Mouse (Mus musculus): ENCODE measurements around the gene Nav1.
A peak's percentile ranks its signal among the peaks of the same experiment; 100 is the strongest.
"Not testable (repeated sequence)": the region's sequence is repeated elsewhere in the genome, so short reads cannot be mapped to it uniquely, and the experiment has no call there.

Nav1 gene

DNA sequence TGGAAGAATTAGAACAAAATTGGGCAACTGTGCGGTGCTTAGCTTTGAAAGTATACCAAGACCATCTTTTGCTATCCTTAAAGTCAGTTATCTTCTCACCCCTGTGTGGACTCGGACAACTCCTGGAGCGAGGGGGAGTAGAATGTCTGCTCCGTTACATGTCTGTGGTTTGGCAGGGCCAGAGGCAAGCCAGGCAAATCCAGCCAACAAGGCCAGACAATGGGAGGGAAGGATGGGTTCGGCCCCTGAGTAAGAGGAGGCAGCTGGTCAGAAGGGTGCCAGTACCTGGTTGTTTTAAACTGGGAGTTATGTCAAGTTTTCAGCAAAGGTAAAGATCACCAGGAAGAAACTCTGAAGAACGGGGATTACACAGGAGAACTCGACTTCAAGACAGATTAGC lies 121.9 kb downstream of the Nav1 start:
- DNase-seq (ENCODE audit: low spot score) = no peak

DNA sequence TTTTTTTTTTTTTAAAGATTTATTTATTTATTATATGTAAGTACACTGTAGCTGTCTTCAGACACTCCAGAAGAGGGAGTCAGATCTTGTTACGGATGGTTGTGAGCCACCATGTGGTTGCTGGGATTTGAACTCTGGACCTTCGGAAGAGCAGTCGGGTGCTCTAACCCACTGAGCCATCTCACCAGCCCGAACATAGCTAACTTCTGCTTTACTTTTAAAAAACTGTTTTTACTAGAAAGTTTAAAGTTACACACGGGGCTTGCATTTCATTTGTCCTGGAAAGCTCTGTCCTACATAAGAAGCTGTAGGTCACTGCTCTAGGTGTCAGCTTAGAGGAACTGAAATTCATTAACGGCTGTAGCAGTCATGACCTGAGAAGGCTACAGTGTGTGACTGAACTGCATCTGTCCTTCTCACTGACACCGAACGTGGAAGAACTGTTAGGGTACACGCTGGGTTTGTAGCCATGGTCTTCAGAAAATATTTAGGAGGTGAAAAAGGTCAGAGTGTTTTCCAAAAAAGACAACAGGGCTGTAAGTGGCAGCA lies 122.5 kb downstream of the Nav1 start:
- DNase-seq (ENCODE audit: low spot score) = not testable (repeated sequence)

DNA sequence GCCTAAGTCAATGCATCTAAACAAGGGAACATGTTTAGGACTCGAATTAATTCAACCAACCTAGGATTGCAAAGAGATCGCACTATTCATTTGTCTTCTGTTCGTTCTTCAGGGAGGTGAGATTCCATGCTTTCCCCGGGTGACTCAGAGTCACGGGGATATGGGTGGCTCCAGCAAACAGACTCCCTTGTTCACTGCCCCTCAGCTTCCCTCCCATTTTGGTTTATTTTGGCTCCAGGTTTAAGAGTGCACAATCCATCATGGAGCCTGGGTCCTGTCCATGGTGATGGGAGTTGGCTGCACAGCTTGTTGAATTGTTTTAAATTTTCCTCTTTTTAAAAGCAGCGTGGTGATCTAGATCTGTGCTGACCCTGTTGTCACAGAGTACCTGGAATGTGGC lies 123.1 kb downstream of the Nav1 start:
- no peak for DNase-seq (ENCODE audit: low spot score)

DNA sequence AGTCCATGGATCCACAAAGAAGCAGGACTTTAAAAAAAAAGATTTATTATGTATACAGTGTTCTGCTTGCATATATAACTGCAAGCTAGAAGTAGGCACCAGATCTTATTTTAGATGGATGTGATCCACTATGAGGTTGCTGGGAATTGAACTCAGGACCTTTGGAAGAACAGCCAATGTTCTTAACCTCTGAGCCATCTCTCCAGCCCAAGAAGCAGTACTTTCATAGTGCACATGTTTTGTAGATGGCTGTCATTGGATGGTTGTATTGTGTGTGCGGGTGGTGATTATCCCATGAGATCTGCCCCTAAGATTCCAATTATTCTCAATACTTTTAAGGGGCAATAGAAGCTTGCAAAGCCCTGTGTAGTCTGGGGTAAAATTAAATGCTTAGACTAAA lies 124.4 kb downstream of the Nav1 start:
- no peak for DNase-seq (ENCODE audit: low spot score)

DNA sequence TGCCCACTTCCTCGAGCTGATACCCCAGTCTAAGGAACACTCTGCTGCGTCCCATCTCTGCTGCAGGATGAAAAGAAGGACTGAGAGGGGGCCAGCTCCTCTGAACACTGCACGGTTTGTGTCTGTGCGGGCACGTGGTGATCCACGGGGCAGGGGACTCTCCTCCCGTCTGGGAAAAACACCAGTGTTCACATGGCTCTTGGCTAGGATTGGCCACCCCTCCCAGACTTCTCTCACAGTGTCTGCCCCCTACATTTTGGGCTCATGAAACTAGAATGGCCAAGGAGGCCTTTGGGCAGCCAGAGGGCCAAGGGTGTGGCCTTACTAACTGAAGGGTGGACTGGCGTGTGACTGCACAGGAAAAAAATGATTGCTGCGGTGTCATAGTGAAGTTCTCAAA lies 125.4 kb downstream of the Nav1 start:
- no peak for DNase-seq (ENCODE audit: low spot score)

DNA sequence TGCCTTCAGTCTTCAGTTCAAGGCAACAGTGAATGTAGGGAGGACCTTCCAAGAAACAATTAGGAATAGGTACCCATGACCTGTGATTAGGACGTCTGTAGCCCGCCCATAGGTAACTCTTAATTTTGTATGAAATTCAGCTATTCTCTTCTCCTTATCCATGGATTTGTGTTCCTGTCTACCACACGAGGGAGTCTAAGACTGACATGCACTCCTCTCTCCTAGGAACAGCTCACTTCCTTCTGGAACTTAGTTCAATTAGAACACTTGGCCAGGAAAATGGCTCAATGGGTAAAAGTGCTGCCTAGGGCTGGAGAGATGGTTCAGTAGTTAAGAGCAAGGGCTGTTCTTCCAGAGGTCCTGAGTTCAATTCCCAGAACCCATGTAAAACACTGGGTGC lies 126.3 kb downstream of the Nav1 start:
- no peak for DNase-seq (ENCODE audit: low spot score)

DNA sequence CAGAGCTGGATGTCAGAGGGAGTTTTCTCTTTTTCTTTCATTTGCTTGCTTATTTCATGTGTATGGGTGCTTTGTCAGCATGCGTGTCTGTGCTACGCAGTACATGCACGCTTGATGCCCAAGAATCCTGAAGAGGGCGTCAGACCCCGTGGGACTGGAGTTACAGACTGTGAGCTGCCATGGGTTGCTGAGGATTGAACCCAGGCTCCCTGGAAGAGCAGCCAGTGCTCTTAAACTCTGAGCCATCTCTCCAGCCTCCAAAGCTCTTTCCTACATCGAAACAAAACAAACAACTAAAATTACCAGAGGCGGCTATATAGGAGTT lies 131.6 kb downstream of the Nav1 start:
- no peak for DNase-seq (ENCODE audit: low spot score)

DNA sequence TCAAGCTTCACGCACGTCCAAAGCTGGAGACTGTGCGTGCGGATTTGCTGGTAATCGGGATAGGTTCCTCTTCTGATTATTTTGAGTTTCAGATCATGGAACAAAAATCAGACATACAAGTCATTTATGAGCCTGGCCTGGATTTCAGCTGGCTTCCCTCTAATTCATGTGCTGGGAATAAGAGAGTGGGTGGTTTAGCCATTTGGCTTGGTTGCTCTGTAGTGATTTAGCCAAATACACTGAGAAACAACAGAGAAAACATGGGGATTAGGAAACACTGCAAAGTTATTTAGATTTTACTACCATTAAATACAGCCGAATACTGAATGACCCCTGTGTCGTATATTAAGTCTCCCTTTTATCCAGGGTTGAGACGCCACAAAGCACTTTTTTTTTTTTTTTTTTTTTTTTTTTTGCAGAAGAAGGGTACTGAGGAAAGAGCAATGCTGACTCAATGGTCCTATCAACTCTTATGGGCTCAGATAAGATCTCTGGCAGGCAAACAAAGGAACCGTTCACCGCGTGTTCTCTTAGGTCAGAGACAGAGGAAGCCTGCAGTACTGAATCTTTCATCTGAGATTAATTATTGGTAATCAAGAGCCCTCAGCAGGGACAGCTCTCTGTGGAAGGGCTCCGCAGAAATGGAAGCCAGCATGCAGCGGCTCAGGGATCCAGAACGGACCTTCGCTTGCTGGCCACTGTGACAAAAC lies 132.1 kb downstream of the Nav1 start:
- DNase-seq (ENCODE audit: low spot score) = no peak

DNA sequence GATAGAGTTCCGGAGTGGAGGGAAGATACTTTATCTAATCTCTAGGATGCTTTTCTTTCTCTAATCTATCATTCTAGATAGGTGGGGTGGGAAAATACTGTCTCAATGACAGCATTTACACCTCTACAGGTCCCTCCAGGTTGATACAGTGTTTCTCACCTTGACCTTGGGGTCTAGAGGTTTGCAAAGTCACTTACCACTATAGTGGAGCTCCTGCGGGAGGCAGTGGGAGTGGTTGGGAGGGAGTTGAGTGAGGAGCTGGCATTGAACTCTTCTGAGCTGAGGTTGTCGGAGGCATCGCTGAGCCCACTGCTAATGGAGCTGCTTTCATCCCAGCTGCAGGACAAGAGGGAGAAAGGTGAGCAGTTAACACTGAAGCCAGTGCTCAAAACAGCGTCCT lies 134.6 kb downstream of the Nav1 start:
- DNase-seq (ENCODE audit: low spot score) = no peak

DNA sequence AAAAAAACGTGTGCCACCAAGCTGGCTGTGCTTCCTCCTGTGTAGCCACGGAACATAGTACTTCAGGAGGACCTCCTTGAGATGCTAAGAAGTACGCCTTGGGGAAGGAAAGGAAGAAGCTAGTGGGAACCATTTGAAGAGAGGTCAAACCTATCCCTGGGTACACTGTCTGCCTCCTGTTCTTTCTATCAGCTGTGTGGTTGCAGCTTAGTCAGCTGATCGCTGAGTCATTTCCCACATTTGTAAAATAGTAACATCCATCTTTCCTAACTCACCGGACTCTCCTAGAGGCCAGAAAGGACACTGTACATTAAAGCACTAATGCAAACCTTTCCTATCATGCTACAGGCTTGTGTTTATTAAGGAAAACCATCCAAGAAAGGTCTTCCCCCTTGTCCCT lies 135.4 kb downstream of the Nav1 start:
- no peak for DNase-seq (ENCODE audit: low spot score)

DNA sequence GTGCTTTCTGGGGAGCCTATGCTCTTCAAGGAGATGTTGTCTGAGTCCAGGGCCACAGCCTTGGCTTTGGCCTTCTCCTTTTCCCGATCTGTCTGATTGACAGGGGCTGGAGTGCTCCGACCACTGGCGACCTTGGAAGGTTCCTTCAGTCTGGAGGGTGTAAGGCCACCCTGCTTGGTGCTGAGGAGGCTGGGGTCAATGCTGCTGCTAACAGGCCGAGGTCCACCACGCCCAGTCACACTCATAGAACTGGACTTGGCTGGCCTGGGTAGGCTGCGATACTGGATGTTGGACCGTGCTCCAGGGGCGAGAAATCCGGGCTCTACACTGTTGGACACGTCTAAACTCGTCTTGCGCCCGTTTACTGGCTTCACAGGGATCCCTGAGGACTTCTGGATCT lies 136.5 kb downstream of the Nav1 start:
- no peak for DNase-seq (ENCODE audit: low spot score)

DNA sequence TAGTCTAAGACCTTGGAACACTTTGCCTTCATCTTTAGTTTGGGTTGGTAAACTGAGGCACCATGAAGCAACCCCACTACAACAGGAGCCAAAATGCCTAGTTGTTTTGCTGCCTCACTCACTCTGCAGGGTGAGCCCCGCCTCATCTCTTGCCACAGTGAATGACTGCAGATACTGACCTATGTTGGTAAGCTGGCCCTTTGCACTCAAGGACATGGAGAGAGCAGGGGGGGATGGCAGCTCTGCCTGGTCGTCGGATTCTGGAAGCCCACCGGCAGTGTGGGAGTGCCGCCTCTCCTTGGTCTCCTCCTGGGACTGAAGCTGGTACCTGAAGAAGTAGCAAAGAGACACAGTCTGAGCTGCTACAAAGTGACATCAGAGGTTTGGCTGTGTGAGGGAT lies 139.6 kb downstream of the Nav1 start:
- no peak for DNase-seq (ENCODE audit: low spot score)

DNA sequence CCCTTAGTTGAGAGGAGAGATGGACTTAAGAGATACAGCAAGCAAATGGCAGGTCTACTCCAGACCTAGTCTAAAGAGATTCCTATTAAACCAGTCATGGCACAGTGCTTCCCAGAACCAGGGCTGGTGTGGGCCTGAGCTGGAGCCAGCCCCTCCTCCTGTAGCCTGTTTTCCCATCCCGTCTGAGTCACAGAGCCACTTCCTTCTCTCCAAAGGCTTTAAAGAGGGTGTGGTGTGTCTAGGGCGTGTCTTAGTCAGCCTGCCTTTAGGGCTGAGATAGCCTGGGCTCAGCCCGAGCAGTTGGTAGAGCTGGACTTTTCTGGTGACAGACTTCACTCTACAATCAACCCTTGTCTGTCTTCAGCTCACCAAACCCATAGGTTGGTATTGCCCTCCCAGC lies 140.2 kb downstream of the Nav1 start:
- DNase-seq (ENCODE audit: low spot score) = no peak

DNA sequence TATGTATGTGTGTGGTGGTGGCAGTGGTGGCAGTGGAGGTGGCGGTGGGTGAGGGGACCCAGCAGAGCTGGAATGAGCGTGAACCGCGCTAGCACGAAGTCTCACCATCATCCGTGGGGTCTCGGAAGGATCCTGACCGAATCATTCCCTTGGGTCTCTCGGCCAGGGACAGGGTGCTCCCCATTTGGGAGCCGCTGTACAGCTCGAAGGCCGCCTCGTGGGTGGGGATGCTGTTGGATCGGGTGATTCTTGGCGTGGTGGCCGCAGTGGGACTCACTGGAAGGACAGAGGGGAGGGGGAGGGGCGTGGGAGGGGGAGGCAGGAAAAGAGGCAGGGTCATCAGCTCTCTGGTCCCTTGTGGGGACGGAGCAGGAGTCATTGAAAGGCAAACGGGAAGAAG lies 141.4 kb downstream of the Nav1 start:
- DNase-seq (ENCODE audit: low spot score) = no peak

DNA sequence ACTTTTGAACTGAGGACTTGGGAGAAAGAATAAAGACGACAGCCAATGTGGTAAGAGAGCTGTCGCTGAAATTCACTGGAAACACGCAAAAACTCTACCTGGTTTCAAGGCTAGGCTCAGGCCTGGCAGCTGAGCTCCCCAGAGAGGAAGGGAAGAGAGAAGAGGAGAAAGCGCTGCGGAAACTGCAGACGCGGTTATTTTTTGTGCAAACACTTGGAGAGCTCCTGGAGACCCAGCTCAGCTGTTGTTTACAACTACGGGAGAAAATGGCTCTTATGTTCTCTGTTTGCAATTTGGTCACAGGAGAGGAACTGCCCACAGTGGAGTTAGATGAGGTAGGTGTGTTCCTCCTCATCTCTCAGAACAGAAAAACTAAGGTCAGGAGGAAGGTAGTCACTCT lies 144.4 kb downstream of the Nav1 start:
- no peak for DNase-seq (ENCODE audit: low spot score)

DNA sequence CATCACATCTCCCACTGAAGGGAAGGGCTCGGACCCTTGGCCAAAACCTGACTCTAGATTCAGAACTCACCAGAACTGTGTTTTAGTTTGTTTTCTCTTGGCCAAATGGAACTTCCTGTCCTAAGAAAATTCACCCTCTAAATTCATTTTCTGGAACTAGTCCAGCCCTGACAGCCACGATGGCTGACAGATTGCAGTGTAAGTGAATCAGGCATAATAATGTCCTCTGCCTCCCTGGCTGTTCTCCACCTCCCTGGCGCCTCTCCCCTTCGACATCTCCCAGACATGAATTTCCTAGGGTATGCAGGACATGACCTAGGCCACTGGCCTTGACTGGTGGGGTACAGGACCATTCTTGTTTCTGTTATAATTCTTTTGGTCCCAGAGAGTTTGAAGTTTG lies 144.8 kb downstream of the Nav1 start:
- DNase-seq (ENCODE audit: low spot score) = no peak

DNA sequence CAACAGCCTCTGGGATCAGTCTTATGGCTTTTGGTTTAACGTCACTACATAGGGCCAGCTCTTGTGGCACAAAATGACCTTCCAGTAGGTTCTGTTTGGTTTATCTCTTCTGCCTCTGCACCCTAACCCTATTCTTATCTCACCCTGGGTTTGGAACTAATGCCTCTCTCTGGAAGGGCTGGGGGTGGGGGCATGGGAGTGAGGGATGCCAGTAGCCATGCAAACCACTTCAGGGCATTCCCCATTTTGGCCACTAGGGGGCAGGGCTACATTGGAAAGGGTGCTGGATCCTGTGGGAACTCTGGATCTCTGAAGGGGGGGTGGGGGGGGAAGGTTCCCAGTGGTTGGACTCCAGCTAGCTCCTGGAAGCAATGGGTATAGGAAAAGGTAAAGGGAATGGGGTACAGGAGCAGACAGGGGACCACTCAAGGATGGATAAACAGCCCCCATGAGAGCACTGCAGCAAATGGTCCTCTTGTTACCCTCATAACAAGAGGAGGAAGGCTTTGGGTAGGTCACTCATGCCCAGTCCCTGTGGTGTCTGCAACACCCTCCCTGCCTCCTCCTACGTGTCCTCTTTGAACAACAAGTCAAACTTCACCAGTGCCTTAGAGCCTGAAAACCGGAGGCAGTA lies 145.9 kb downstream of the Nav1 start:
- peak; percentile 84 for DNase-seq (ENCODE audit: low spot score)

DNA sequence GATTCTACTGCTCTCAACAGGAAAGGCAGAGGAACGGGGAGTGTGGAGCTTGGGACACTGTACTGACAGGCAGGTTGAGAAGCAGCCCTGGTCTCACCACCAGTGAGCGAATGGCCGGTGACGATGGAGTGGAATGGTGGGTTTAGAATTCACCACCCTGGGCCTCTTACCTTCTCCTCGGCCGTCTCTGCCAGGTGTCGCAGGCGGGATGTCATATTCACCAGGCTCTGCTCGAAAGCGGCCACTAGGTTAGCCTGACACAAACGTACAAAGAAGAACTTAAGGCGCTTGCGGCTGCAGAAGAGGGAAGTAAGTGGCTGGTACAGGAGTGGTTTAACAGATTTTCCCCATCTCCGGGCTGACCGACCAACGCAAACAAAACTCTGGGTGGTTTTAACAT lies 146.6 kb downstream of the Nav1 start:
- DNase-seq (ENCODE audit: low spot score) = no peak

DNA sequence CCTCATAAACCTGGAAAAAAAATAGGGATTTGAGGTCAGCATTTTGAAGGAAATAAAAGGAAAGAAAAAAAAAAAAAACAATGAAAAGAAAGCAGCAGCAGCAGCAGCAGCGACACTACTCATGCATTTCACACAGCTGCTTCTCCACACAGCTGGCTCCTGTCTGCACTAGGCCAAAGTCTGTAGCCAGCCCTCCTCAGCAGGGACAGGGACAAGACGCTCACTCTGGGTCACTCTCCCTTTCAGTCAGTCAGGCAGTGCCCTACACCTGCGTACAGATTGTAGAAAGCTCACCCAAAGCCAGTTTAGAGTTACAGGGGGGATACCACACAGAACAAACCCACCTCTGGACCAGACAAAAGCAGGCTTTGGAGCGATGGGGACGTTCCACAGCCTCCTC lies 149.2 kb downstream of the Nav1 start:
- no peak for DNase-seq (ENCODE audit: low spot score)

DNA sequence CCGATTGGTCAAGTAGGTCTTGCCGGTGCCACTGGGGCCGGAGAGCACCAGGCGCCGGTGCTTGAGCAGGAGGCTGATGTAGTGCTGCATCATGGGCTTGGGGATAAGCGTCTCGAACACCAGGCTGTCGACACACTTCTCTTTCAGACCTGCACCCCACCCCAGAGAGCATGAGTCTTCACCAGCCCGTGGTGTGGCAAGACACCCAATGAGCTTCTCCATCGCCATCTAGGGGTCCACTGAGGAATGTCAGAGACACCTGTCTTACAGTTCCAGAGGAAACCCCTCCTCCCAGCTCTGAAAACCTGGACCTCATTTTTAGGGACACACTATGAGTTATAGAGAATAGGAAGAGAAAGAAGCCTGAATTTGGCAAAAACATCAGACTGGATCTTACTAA lies 154.8 kb downstream of the Nav1 start:
- DNase-seq (ENCODE audit: low spot score) = peak; percentile 63

DNA sequence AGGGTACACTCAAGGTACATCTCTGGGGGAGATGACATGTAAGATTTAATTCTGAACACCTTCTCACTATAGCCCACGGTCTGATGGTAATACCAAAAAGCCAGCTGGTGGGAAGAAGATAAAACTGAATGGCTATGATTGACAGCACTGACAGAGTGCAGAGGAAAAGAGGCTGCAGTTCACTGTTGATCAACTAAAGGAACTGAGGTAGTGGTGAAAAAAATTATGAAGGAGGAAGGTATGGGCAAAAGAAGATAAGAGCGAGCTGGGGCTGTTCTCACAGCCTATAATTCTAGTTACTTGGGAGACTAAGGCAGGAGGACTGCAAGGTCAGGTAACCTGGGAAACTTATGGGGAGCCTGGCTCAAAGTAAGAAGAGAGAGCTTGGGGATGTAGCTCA lies 155.7 kb downstream of the Nav1 start:
- no peak for DNase-seq (ENCODE audit: low spot score)

DNA sequence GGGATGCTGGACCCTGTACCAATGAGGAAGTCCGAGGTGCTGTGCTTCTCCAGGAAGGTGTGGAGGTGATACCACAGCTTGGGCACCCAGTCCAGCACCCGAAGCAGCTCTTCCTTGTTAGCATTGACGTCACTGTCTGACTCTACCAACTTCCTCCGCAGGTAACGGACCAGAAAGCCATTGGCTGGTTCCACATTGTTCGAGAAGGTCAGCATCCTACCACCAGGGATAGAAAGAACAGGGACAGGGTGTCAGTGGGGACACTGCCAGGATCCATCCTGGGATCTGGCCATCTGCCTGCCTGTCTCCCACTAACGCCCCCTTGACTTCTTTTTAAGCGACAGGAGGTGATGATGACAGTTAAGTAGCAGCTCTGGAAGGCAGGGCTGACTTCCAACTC lies 157.2 kb downstream of the Nav1 start:
- DNase-seq (ENCODE audit: low spot score) = no peak

DNA sequence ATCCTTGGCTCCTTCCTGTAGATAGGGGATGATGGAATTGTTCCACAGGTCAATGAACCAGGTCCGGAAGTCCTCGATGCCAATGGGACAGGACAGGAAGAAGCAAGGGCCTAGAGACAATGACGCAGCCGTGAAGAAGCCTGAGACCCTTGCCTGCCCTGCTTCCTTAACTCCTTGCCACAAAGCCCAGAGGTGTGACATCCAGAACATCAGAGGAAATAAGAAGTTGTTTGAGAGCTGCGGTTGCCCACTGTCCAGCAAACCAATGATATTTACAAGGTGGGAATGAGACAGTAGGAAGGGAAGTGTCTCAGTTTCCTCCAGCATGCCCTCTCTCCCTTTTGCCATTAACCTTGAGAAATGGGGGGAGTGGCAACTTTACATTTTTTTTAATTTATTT lies 158.2 kb downstream of the Nav1 start:
- no peak for DNase-seq (ENCODE audit: low spot score)

DNA sequence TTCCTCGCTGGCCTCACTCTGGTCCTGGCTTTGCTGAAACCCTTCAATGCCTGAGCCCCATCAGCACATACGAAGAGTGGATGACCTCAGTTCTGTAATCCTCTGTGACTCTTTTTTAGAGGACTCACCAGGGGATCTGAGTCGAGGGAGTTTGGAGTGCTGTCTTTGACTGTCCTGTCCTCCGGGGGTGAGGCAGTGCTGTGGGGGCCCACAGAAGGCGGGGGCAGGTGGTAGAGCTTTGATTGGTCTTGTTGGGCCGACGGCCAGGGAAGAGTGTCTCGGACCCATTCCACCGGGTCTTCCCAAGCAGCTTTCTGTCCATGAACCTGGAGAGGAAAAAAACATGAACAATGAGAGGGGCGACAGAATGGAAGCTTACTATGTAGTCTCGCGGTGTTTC lies 163.6 kb downstream of the Nav1 start:
- no peak for DNase-seq (ENCODE audit: low spot score)
